Mouse (Mus musculus) natural killer cell, adult 2 months (primary cell): Measurements from ENCODE around the gene Gm20388.

Experiments used
- DNase-seq, 2 experiments: peaks; one replicate each; pipeline ENCODE4 v3.0.0; 2022; ENCODE audit warnings: low spot score in 2 of 2

The Gm20388 gene

GRCm38 (mm10) chr8:123005805-123006204 lies 3095.2 kb downstream of the Gm20388 start:
- DNase-seq, result no peak

- no peak for DNase-seq
Measured at GRCm38 (mm10) chr8:123011321-123011720, 3100.7 kb downstream of the Gm20388 start.

DNA sequence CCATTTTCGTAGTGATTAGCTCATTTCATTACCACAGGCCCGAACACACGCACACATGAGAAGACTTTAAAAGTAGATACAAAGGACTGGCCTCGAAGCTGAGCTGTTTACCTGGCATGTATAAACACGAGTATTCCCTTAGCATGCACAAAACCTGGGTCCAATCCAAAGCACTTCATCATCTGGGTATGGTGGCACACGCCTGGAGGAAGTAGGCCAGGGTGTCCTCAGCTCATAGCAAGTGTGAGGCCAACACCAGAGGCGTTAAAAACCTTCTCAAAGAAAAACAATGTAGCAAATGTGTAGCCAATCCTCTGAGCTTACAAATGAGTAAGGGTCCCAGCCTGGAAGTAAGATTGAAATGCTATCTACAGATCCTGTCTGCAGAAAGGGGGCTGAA lies 3103.8 kb downstream of the Gm20388 start:
- no peak for DNase-seq

- no peak for DNase-seq
Measured at GRCm38 (mm10) chr8:123015074-123015473, 3104.4 kb downstream of the Gm20388 start.

DNA sequence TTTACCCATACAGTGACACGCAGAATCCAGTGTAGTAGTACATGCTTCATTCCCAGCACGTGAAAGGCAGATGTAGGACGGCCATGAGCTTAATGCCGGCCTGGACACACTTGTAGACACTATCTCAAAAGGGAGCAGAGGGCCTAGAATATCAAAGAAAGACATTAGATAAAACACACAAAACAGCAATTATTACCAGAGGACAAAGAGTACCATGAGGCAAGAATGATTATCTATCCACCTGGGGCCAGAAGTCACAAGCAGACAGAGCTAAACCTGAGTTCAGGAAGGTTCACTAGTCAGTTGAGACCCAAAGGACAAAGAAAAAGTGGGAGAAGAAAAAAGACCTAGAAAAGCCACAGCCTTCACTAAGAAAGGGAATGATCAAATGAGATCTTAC lies 3106.5 kb downstream of the Gm20388 start:
- no peak for DNase-seq

DNA sequence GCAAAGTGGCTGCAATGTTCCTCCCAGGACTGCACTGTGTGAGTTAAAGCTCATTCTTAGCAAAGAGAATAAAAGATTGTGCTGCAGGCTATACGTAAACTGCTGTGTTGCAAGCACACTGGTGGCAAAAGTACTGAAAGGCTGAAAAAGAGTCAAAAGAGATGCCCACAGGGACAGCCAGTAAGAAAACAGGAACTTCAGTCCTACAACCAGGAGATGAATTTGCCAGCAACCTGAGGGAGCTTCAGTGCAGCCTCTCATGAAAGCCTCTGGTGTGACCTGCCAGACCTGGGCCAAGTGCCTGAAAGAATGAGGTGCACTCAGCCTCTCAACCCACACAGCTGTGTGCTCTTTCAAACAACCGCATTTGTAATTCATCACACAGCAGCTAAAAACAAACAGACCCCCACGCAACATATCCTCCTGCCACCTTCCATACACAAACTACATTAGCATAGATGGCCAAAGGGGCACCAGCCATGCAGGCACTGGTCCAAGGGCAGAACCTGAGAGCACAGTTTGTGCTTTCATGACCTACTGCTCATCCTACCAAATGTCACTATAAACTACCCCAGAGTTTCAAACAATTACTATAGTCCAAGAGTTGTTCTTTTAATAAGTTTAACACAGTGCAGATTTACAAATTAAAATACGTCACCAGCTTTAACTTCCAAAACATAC lies 3108.0 kb downstream of the Gm20388 start:
- no peak for DNase-seq

DNA sequence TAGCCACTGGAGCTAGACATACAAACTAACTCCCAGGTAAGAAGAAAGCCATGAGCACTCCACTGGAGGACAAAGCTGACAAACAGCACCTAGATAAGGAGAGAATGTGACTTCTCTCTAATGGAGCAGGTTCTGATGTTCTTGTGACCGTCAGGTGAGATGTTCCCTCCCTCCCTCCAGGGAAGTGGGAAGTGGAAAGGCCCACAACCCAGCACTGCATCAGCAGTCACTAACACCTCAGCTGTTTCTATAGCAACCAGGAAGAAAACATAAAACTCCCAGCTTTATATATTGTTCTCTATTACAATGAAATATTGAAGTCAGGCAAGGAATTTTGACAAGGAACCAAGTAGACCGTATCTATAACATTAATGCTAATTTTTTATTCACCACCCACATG lies 3109.4 kb downstream of the Gm20388 start:
- DNase-seq, result no peak

DNA sequence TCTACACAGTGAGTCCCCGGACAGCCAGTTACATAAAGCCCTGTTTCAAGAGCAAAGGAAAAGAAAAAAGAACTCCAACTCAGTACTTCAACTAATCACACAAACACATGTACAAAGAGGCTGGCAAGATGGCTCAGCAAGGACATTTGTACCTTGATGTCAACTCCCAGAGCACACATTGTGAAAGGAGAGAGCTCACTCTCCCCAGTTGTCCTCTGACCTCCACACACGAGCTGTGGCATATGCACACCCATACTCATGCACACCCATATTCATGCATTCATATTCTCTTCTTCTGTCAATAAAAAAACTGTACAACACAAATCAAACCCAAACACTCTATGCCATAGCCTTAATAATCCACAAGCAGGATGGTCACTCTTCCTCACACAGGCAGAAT lies 3110.2 kb downstream of the Gm20388 start:
- DNase-seq, result no peak

DNA sequence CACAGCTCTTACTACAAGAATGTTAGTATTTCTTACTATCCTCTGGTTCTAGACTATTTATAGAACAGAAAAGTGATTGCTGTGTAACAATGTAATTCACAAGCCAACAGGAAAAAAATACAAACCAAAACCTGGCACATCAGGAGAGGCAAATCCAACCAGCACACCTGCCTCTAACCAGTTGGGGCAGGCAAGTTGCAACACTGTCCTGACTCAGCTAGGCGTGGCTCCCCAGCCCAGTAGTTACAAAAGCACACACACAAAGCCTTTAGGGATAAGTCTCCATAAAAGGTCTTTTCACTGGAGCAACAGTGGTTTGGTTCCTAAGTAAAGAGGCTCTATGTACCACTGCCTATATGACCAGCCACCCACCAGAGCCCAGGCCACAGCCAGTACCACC lies 3110.6 kb downstream of the Gm20388 start:
- DNase-seq, result no peak

GRCm38 (mm10) chr8:123022727-123023126 lies 3112.1 kb downstream of the Gm20388 start:
- DNase-seq, result no peak

- no peak for DNase-seq
Measured at GRCm38 (mm10) chr8:123024226-123024625, 3113.6 kb downstream of the Gm20388 start.

GRCm38 (mm10) chr8:123025951-123026351 lies 3115.3 kb downstream of the Gm20388 start:
- peak in 1 of 2 experiments; percentile 48 for DNase-seq

DNA sequence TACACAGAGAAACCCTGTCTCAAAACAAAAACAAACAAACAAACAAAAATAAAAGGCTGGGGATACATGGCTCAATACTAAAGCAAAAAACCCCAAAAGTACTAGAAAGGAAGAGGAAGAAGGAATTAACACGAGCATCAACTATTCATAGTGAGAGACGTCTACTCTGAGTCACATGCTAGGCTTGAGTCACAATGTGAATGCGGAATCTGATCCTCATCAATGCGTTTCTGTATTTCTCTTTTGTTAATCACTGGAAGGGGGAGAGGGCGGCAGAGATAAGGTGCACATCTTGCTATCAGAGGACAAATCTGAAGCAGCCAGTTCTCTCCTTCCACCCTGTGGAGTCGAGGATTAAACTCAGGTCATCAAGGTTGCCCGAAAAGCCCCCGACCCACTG lies 3117.1 kb downstream of the Gm20388 start:
- DNase-seq, result peak in 1 of 2 experiments; percentile 28

DNA sequence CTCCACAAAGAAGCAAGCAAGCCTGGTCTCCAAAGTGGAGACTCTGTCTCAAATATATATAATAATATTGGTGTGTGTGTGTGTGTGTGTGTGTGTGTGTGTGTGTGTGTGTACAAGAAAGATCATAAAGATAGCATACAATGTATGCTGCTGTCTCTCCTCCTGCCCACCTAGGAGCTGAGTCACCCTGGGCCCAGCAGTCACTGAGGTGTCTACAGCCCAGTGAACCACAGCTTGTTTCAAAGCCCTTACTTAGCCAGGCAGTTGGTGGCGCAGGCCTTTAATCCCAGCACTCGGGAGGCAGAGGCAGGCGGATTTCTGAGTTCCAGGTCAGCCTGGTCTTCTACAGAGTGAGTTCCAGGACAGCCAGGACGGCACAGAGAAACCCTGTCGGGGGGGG lies 3119.4 kb downstream of the Gm20388 start:
- peak; percentile 45 to 50 for DNase-seq

- DNase-seq, result no peak
Measured at GRCm38 (mm10) chr8:123031321-123031978, 3120.8 kb downstream of the Gm20388 start.

- DNase-seq, result peak; percentile 60 to 71
Measured at GRCm38 (mm10) chr8:123032730-123033129, 3122.1 kb downstream of the Gm20388 start.

DNA sequence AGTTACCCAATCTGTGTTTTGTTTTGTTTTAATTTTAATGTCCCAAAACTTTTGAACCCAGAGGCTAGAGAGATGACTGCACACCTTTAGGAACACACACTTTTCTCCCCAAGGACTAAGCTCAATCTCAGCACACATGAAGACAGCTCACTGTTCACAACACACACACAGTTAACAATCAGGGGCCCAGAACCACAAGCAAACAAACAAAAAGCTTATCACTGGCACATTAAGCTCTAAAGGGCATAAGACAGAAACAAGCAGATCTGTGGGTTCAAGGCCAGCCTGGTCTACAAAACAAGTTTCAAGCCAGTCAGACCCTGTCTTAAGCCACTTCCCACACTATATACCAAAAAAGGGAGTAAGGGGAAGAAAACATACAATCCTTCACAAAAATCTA lies 3122.8 kb downstream of the Gm20388 start:
- no peak for DNase-seq

DNA sequence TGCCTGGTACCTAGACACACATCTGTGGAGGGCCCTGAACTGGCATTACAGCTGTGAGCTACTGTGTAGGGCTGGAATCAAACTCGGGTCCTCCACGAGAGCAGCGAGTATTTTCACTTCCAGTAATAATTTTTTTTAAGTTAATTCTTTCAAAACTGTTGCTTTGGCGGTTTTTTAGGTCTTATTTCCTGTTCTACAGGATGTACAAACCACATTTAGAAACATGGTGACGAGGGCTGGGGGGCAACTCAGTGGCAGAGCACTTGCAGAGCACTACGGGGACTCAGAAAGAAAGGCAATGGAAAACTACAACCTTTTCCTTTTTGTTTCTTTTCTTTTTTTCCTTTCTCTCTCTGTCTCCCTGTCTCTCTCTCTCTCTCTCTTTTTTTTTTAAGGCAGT lies 3123.5 kb downstream of the Gm20388 start:
- peak; percentile 65 to 67 for DNase-seq

- DNase-seq, result peak; percentile 43 to 48
Measured at GRCm38 (mm10) chr8:123036956-123037355, 3126.3 kb downstream of the Gm20388 start.

DNA sequence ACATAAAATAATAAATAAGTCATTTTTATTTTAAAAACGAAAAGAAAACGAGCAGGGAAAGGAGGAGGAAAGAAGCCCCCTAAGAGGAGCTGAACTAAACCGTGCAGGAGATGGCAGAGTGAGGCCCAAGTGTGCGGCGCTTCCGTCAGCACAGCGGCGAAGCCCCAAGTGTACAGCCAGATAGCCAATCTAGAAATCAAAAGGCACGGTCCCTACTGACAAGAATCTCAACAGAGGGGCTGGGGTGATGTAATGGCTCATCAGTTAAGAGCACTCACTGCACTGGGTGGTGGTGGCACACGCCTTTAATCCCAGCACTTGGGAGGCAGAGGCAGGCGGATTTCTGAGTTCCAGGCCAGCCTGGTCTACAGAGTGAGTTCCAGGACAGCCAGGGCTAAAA lies 3126.8 kb downstream of the Gm20388 start:
- no peak for DNase-seq

DNA sequence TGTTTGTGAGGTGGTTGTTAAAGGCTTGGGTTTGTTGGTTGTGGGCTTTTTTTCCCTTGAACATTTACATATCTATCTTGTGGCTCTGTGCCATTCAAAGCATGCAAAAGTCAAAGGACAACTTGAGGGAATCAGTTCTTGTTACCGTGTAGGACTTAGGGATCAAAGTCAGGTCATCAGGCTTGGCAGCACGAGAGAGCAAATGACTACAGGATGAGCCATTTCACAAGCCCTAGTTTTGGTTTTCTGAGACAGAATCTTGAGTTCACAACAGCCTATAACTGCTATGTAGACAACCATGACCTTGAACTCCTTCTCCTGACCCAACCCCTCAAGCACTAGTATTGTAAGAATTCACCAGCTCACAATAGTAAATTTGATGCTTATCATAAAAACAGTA lies 3127.7 kb downstream of the Gm20388 start:
- DNase-seq, result no peak

GRCm38 (mm10) chr8:123039376-123040109 lies 3128.9 kb downstream of the Gm20388 start:
- no peak for DNase-seq

- DNase-seq, result no peak
Measured at GRCm38 (mm10) chr8:123040110-123040650, 3129.5 kb downstream of the Gm20388 start.
